Mouse (Mus musculus): ENCODE data around the gene Cbx4. TPM values are rescaled to one million over a fixed set of nuclear protein-coding genes. Genes with fewer than 3 reads are reported as not detected.
A peak's percentile ranks its signal among the peaks of the same experiment; 100 is the strongest.

The Cbx4 gene
- polyA plus RNA-seq, 1 experiment from 2014 or later, result 7.0 TPM

- H3K4me2 ChIP-seq (ENCODE audit: low read depth, low read length, severe bottlenecking), result peak overlapping the region; percentile 98
- H3K36me3 ChIP-seq (ENCODE audit: control insufficient read depth, insufficient read depth, low read length), result no peaks in the 10 kb centered on the region
- no peaks in the 10 kb centered on the region for H3K9me3 ChIP-seq (ENCODE audit: control insufficient read depth, low read length)
- H3K4me3 ChIP-seq (ENCODE audit: low read depth, low read length), result peak overlapping the region; percentile 52
- no peak for ATAC-seq (replicated peaks; ENCODE audit: low FRiP score)
- no peak overlapping the region for H3K27ac ChIP-seq (ENCODE audit: low read depth, low read length)
- 2% methylated on average over 9 of the region's 9 CpGs for WGBS
- peaks cover 35% of the 10 kb centered on the region for H3K4me1 ChIP-seq (replicated peaks; ENCODE audit: control insufficient read depth, insufficient read depth, low read length)
- peak; percentile 59 for DNase-seq (ENCODE audit: low spot score)
- peak overlapping the region; percentile 98 for H3K9ac ChIP-seq (ENCODE audit: low read length)
- peaks cover 73% of the 10 kb centered on the region for H3K27me3 ChIP-seq (ENCODE audit: control insufficient read depth, insufficient read depth, low read length)
Measured at GRCm38 (mm10) chr11:119057291-119057690, 28.7 kb downstream of the Cbx4 start.

GRCm38 (mm10) chr11:119056301-119057211 lies 29.5 kb downstream of the Cbx4 start:
- H3K4me1 ChIP-seq (replicated peaks; ENCODE audit: control insufficient read depth, insufficient read depth, low read length), result peaks cover 36% of the 10 kb centered on the region
- 1% methylated on average over 57 of the region's 65 CpGs for WGBS
- no peaks in the 10 kb centered on the region for H3K36me3 ChIP-seq (ENCODE audit: control insufficient read depth, insufficient read depth, low read length)
- H3K27ac ChIP-seq (ENCODE audit: low read depth, low read length), result no peak overlapping the region
- DNase-seq (ENCODE audit: low spot score), result peak; percentile 85
- peak; percentile 12 for ATAC-seq (replicated peaks; ENCODE audit: low FRiP score)
- H3K9me3 ChIP-seq (ENCODE audit: control insufficient read depth, low read length), result no peaks in the 10 kb centered on the region
- peaks cover 77% of the 10 kb centered on the region for H3K27me3 ChIP-seq (ENCODE audit: control insufficient read depth, insufficient read depth, low read length)
- H3K4me3 ChIP-seq (ENCODE audit: low read depth, low read length), result peak overlapping the region; percentile 52
- H3K4me2 ChIP-seq (ENCODE audit: low read depth, low read length, severe bottlenecking), result peak overlapping the region; percentile 98
- H3K9ac ChIP-seq (ENCODE audit: low read length), result peak overlapping the region; percentile 98

- 2% methylated on average over 32 of the region's 32 CpGs for WGBS
- Histone ChIP-seq H3K27ac (ENCODE audit: low read depth, low read length) (no peak overlapping the region), H3K9me3 (ENCODE audit: control insufficient read depth, low read length) (no peaks in the 10 kb centered on the region), H3K36me3 (ENCODE audit: control insufficient read depth, insufficient read depth, low read length) (no peaks in the 10 kb centered on the region), H3K4me3 (ENCODE audit: low read depth, low read length) (peak overlapping the region; percentile 52), H3K4me1 (replicated peaks; ENCODE audit: control insufficient read depth, insufficient read depth, low read length) (peaks cover 36% of the 10 kb centered on the region), H3K27me3 (ENCODE audit: control insufficient read depth, insufficient read depth, low read length) (peaks cover 85% of the 10 kb centered on the region), H3K9ac (ENCODE audit: low read length) (peak overlapping the region; percentile 98), H3K4me2 (ENCODE audit: low read depth, low read length, severe bottlenecking) (peak overlapping the region; percentile 98)
- peak; percentile 58 for DNase-seq (ENCODE audit: low spot score)
- no peak for ATAC-seq (replicated peaks; ENCODE audit: low FRiP score)
Measured at GRCm38 (mm10) chr11:119055571-119056131, 30.4 kb downstream of the Cbx4 start.

GRCm38 (mm10) chr11:119054351-119055345 lies 31.4 kb downstream of the Cbx4 start:
- ATAC-seq (replicated peaks; ENCODE audit: low FRiP score), result no peak
- 2% methylated on average over 47 of the region's 47 CpGs for WGBS
- H3K9me3 ChIP-seq (ENCODE audit: control insufficient read depth, low read length), result no peaks in the 10 kb centered on the region

GRCm38 (mm10) chr11:119053738-119054350 lies 32.2 kb downstream of the Cbx4 start:
- Histone ChIP-seq H3K27ac (ENCODE audit: low read depth, low read length) (peak overlapping the region; percentile 25; the same call in 1 of the 2 replicates), H3K36me3 (ENCODE audit: control insufficient read depth, insufficient read depth, low read length) (no peaks in the 10 kb centered on the region), H3K9ac (ENCODE audit: low read length) (peak overlapping the region; percentile 45), H3K4me1 (replicated peaks; ENCODE audit: control insufficient read depth, insufficient read depth, low read length) (peaks cover 36% of the 10 kb centered on the region), H3K4me2 (ENCODE audit: low read depth, low read length, severe bottlenecking) (peak overlapping the region; percentile 59), H3K27me3 (ENCODE audit: control insufficient read depth, insufficient read depth, low read length) (peaks cover 85% of the 10 kb centered on the region), H3K4me3 (ENCODE audit: low read depth, low read length) (peak overlapping the region; percentile 29), H3K9me3 (ENCODE audit: control insufficient read depth, low read length) (no peaks in the 10 kb centered on the region)
- DNase-seq (ENCODE audit: low spot score), result peak; percentile 74
- WGBS, result 1% methylated on average over 31 of the region's 35 CpGs
- no peak for ATAC-seq (replicated peaks; ENCODE audit: low FRiP score)

More at GRCm38 (mm10) chr11:119054351-119055345, 31.4 kb downstream of the Cbx4 start:
- Histone ChIP-seq H3K4me1 (replicated peaks; ENCODE audit: control insufficient read depth, insufficient read depth, low read length) (peaks cover 36% of the 10 kb centered on the region), H3K27me3 (ENCODE audit: control insufficient read depth, insufficient read depth, low read length) (peaks cover 85% of the 10 kb centered on the region), H3K27ac (ENCODE audit: low read depth, low read length) (no peak overlapping the region), H3K4me3 (ENCODE audit: low read depth, low read length) (peak overlapping the region; percentile 29), H3K9ac (ENCODE audit: low read length) (peak overlapping the region; percentile 45; the same call in 1 of the 2 replicates), H3K4me2 (ENCODE audit: low read depth, low read length, severe bottlenecking) (peak overlapping the region; percentile 59), H3K36me3 (ENCODE audit: control insufficient read depth, insufficient read depth, low read length) (no peaks in the 10 kb centered on the region)
- DNase-seq (ENCODE audit: low spot score), result peak; percentile 66

- Histone ChIP-seq H3K4me1 (replicated peaks; ENCODE audit: control insufficient read depth, insufficient read depth, low read length) (peaks cover 35% of the 10 kb centered on the region), H3K36me3 (ENCODE audit: control insufficient read depth, insufficient read depth, low read length) (no peaks in the 10 kb centered on the region), H3K4me2 (ENCODE audit: low read depth, low read length, severe bottlenecking) (peak overlapping the region; percentile 59), H3K4me3 (ENCODE audit: low read depth, low read length) (peak overlapping the region; percentile 29), H3K27ac (ENCODE audit: low read depth, low read length) (peak overlapping the region; percentile 37; the same call in 1 of the 2 replicates), H3K9ac (ENCODE audit: low read length) (peak overlapping the region; percentile 45; the same call in 1 of the 2 replicates), H3K27me3 (ENCODE audit: control insufficient read depth, insufficient read depth, low read length) (peaks cover 85% of the 10 kb centered on the region), H3K9me3 (ENCODE audit: control insufficient read depth, low read length) (no peaks in the 10 kb centered on the region)
- DNase-seq (ENCODE audit: low spot score), result peak; percentile 93
- WGBS, result under 1% methylated on average over 40 of the region's 42 CpGs
- peak; percentile 86 for ATAC-seq (replicated peaks; ENCODE audit: low FRiP score)
Measured at GRCm38 (mm10) chr11:119053257-119053670, 32.8 kb downstream of the Cbx4 start.

- Histone ChIP-seq H3K36me3 (ENCODE audit: control insufficient read depth, insufficient read depth, low read length) (no peaks in the 10 kb centered on the region), H3K4me2 (ENCODE audit: low read depth, low read length, severe bottlenecking) (peak overlapping the region; percentile 59), H3K4me1 (replicated peaks; ENCODE audit: control insufficient read depth, insufficient read depth, low read length) (peaks cover 36% of the 10 kb centered on the region), H3K4me3 (ENCODE audit: low read depth, low read length) (peak overlapping the region; percentile 29), H3K9ac (ENCODE audit: low read length) (peak overlapping the region; percentile 33; the same call in 1 of the 2 replicates), H3K27ac (ENCODE audit: low read depth, low read length) (peak overlapping the region; percentile 37; the same call in 1 of the 2 replicates), H3K9me3 (ENCODE audit: control insufficient read depth, low read length) (no peaks in the 10 kb centered on the region), H3K27me3 (ENCODE audit: control insufficient read depth, insufficient read depth, low read length) (peaks cover 85% of the 10 kb centered on the region)
- WGBS, result 2% methylated on average over 13 of the region's 13 CpGs
- ATAC-seq (replicated peaks; ENCODE audit: low FRiP score), result 0 out of 2 replicates have a peak, but pooled peaks have one; percentile 8
- DNase-seq (ENCODE audit: low spot score), result peak; percentile 79
Measured at GRCm38 (mm10) chr11:119052661-119053256, 33.3 kb downstream of the Cbx4 start.

All from forebrain, embryonic 11.5 days (tissue).